Mouse (Mus musculus) lung, adult 2 months (tissue): ENCODE measurements around the gene Arap1.

Source experiments
- CTCF ChIP-seq: fragments of 200-500 bp; IDR thresholded peaks from 2 replicates; pipeline ENCODE4 v1.5.1; 2011; ENCODE audit warnings: mild to moderate bottlenecking, low read length, control low read depth; ENCODE audit not compliant: insufficient read depth
- POLR2A ChIP-seq: fragments of 200-500 bp; IDR thresholded peaks from 2 replicates; pipeline ENCODE4 v1.6.1; 2011; ENCODE audit warnings: low read depth, mild to moderate bottlenecking, control low read depth, low read length, borderline replicate concordance; ENCODE audit errors: extremely low read depth

DNA sequence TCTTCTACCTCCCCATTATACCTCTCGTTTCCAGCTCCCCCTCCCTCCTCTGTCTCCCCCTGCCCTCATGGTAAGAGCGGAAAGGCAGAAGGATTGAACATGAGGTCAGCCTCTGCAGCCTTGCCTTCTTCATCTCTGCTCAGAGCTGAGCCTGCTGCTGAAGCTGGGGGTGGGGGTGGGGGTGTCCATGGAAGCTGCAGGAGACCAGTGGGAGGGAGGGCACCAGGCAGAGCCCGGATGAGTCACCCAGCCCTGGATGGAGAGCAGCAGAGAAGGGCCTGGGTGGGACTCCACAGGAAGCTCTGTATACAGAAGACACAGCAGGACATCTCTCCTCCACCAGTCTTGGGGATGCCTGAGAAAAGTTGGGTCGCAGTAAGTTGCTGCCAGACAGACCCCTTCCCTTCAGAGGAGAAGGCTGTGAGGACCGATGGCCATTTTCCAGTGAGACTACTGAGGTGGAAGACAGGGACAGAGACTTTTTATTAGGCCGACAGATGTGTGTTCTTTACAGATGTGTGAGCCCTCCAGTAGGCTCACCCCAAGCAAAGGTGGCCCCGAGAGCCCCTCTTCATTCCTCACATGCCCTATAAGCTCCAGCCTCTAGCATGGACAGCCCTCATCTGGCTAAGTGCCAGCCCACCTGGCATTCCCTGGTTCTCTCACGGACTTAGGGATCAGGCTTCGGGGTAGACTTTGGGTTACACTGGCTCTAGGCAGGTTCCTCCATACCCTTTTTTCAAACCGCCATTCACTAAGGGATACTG is 17.6 kb upstream of the Arap1 start:
- no peak for TF ChIP-seq CTCF
- TF ChIP-seq POLR2A: no peak
